Mouse (Mus musculus): ENCODE results near the gene Gm49396. TPM values are rescaled to one million over a fixed set of nuclear protein-coding genes. Genes with fewer than 3 reads are reported as not detected.
A peak's percentile ranks its signal among the peaks of the same experiment; 100 is the strongest.

The Gm49396 gene
- polyA plus RNA-seq, 2 experiments, result 5.0 to 7.3 TPM

DNA sequence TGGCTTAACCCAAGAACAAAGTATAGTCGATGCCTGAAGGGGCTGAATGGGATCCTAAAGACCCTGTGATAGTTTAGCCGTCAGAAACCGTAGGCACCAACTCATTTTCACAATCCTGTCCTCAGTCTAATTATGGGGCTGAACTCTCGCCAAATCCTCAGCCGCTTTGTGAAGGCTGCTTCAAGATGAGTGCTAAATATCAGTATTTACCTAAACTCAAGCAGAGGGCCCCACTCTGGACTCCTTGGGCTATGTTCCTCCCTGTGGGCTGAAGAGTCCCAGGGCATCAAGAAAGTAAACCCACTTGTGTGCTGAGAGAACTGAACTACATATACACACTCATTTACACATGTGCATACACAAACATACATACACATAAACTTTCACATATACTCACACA lies 33.7 kb downstream of the Gm49396 start:
- no peak overlapping the region for H3K27ac ChIP-seq (replicated peaks; ENCODE audit: low read depth, low read length)

DNA sequence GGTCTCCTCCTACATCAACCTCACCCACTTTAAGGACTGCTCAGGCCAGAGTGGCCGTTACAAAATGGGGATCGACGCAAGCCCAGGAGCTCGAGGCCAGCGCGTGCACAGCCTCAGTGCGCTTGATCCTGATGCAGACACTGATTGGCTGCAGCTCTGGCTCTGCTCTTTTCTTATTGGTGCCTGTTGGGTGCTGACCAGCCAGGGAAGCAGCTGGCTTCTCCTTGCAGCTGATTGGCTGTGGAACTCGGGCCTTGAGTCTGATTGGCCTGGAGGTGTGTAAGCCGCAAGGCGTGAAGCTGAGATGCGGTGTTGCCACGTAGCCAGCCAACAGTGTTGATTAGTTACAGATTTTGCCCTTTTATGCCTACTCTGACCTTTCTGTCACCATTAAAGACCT lies 35.6 kb downstream of the Gm49396 start, which contains the start of gene Zbtb32:
Gene Zbtb32, minus strand, starts transcription at position 124 of the 400 bp plus-strand sequence.
- 88% methylated on average over 12 of the region's 12 CpGs for WGBS
- Histone ChIP-seq H3K9me3 (ENCODE audit: control insufficient read depth, low read length) (no peaks in the 10 kb centered on the region), H3K36me3 (ENCODE audit: control insufficient read depth, insufficient read depth, low read length) (no peaks in the 10 kb centered on the region), H3K4me1 (ENCODE audit: control insufficient read depth, insufficient read depth, low read length) (no peaks in the 10 kb centered on the region), H3K27ac (replicated peaks; ENCODE audit: low read depth, low read length) (no peak within 1 kb of the TSS), H3K4me3 (replicated peaks; ENCODE audit: low read length) (no peak within 1 kb of the TSS), H3K4me2 (replicated peaks; ENCODE audit: low read depth, low read length, severe bottlenecking) (no peak within 1 kb of the TSS), H3K9ac (ENCODE audit: low read depth, low read length, severe bottlenecking) (no peak within 1 kb of the TSS), H3K27me3 (ENCODE audit: control insufficient read depth, insufficient read depth, low read length) (no peaks in the 10 kb centered on the region)
- TF ChIP-seq POLR2A (IDR thresholded peaks at IDR 0.05; ENCODE audit: borderline replicate concordance, extremely low read depth, insufficient read depth, insufficient read length), result no peak
- no peak for ATAC-seq (ENCODE audit: low FRiP score, low read depth)
- no peak for DNase-seq (ENCODE audit: low spot score)

More for the DNA sequence above, 33.7 kb downstream of the Gm49396 start:
- Histone ChIP-seq H3K4me1 (ENCODE audit: control insufficient read depth, insufficient read depth, low read length) (no peaks in the 10 kb centered on the region), H3K27me3 (ENCODE audit: control insufficient read depth, insufficient read depth, low read length) (no peaks in the 10 kb centered on the region), H3K36me3 (ENCODE audit: control insufficient read depth, insufficient read depth, low read length) (no peaks in the 10 kb centered on the region), H3K4me2 (replicated peaks; ENCODE audit: low read depth, low read length, severe bottlenecking) (no peak overlapping the region), H3K9ac (ENCODE audit: low read depth, low read length, severe bottlenecking) (no peak overlapping the region), H3K4me3 (replicated peaks; ENCODE audit: low read length) (no peak overlapping the region), H3K9me3 (ENCODE audit: control insufficient read depth, low read length) (no peaks in the 10 kb centered on the region)
- ATAC-seq (ENCODE audit: low FRiP score, low read depth) (no peak), DNase-seq (ENCODE audit: low spot score) (no peak)
- WGBS, result 68% methylated on average over 5 of the region's 5 CpGs
- TF ChIP-seq POLR2A (IDR thresholded peaks at IDR 0.05; ENCODE audit: borderline replicate concordance, extremely low read depth, insufficient read depth, insufficient read length), result no peak

DNA sequence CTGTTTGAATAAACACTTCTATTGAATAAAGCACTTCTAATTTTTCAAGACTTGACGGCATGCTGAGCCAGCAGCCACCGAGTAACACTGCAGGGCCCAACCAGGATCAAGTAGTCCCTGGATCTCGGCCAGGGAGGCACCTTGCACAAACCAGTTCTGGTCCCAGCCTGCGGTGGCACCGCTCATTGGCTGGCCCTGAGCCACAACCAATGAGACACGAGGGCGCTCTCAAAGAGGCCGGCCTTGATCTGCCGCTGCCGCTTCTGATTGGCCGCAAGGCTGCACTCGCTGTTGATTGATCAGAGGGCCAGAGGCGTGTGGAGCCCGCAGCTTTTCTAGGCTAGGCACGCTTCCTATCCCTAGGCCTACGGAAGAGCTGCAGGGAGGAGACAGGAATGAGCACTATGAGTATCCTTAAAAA lies 36.8 kb downstream of the Gm49396 start:
- ATAC-seq (ENCODE audit: low FRiP score, low read depth) (peak; percentile 93), DNase-seq (ENCODE audit: low spot score) (peak; percentile 91)
- Histone ChIP-seq H3K27ac (replicated peaks; ENCODE audit: low read depth, low read length) (no peak overlapping the region), H3K27me3 (ENCODE audit: control insufficient read depth, insufficient read depth, low read length) (no peaks in the 10 kb centered on the region), H3K9me3 (ENCODE audit: control insufficient read depth, low read length) (no peaks in the 10 kb centered on the region), H3K9ac (ENCODE audit: low read depth, low read length, severe bottlenecking) (no peak overlapping the region), H3K4me1 (ENCODE audit: control insufficient read depth, insufficient read depth, low read length) (no peaks in the 10 kb centered on the region), H3K36me3 (ENCODE audit: control insufficient read depth, insufficient read depth, low read length) (no peaks in the 10 kb centered on the region), H3K4me2 (replicated peaks; ENCODE audit: low read depth, low read length, severe bottlenecking) (no peak overlapping the region), H3K4me3 (replicated peaks; ENCODE audit: low read length) (no peak overlapping the region)
- no peak for TF ChIP-seq POLR2A (IDR thresholded peaks at IDR 0.05; ENCODE audit: borderline replicate concordance, extremely low read depth, insufficient read depth, insufficient read length)
- 4% methylated on average over 16 of the region's 16 CpGs for WGBS

DNA sequence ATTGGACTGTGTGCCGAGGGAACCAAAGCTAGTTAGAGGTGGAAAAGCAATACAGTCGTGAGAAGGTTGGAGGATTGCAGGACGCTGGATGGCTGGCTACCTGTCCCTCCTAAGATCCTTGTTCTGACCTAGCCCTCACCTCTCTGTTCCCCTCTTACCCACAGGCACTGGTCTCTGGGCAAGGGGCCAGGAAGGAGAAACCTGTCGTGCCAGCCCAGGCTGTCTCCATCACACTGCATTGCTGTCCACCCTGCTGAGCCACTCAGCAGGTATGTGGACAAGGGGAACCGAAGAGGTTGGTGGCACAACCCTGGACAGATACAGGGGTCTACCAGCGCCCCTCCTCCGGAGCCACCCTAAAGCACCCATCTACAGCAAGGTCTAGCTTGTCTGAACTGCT lies 37.5 kb downstream of the Gm49396 start:
- 74% methylated on average over 7 of the region's 7 CpGs for WGBS
- no peak overlapping the region for H3K27ac ChIP-seq (replicated peaks; ENCODE audit: low read depth, low read length)

DNA sequence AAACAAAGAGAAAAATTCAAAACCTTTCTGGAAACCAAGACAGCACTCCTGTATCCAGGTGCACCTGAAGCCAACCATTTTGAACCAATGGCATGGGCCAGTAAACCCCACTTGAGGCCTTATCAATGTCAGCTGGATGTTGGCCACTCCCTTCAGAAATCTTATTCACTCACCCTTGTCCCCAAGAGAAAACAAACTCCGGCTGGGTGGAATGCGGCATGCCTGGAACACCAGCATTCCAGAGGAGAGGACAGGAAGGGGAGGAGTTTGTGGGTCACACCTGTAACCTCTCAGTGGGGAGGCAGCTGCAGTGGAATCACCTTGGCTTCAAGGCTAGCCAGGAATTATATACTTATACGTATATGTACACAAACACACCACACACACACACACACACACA lies 39.4 kb downstream of the Gm49396 start:
- H3K27ac ChIP-seq (replicated peaks; ENCODE audit: low read depth, low read length), result no peak overlapping the region
- H3K36me3 ChIP-seq (ENCODE audit: control insufficient read depth, insufficient read depth, low read length), result no peaks in the 10 kb centered on the region
- H3K9me3 ChIP-seq (ENCODE audit: control insufficient read depth, low read length), result no peaks in the 10 kb centered on the region
- H3K4me1 ChIP-seq (ENCODE audit: control insufficient read depth, insufficient read depth, low read length), result no peaks in the 10 kb centered on the region
- TF ChIP-seq POLR2A (IDR thresholded peaks at IDR 0.05; ENCODE audit: borderline replicate concordance, extremely low read depth, insufficient read depth, insufficient read length), result no peak
- H3K9ac ChIP-seq (ENCODE audit: low read depth, low read length, severe bottlenecking), result no peak overlapping the region
- no peak overlapping the region for H3K4me3 ChIP-seq (replicated peaks; ENCODE audit: low read length)
- 33% methylated on average over 3 of the region's 3 CpGs for WGBS
- DNase-seq (ENCODE audit: low spot score) (no peak), ATAC-seq (ENCODE audit: low FRiP score, low read depth) (no peak)
- no peak overlapping the region for H3K4me2 ChIP-seq (replicated peaks; ENCODE audit: low read depth, low read length, severe bottlenecking)
- H3K27me3 ChIP-seq (ENCODE audit: control insufficient read depth, insufficient read depth, low read length), result no peaks in the 10 kb centered on the region

More for the DNA sequence above, 37.5 kb downstream of the Gm49396 start:
- Histone ChIP-seq H3K4me2 (replicated peaks; ENCODE audit: low read depth, low read length, severe bottlenecking) (no peak overlapping the region), H3K4me3 (replicated peaks; ENCODE audit: low read length) (no peak overlapping the region), H3K27me3 (ENCODE audit: control insufficient read depth, insufficient read depth, low read length) (no peaks in the 10 kb centered on the region), H3K36me3 (ENCODE audit: control insufficient read depth, insufficient read depth, low read length) (no peaks in the 10 kb centered on the region), H3K4me1 (ENCODE audit: control insufficient read depth, insufficient read depth, low read length) (no peaks in the 10 kb centered on the region), H3K9me3 (ENCODE audit: control insufficient read depth, low read length) (no peaks in the 10 kb centered on the region), H3K9ac (ENCODE audit: low read depth, low read length, severe bottlenecking) (no peak overlapping the region)
- no peak for TF ChIP-seq POLR2A (IDR thresholded peaks at IDR 0.05; ENCODE audit: borderline replicate concordance, extremely low read depth, insufficient read depth, insufficient read length)
- ATAC-seq (ENCODE audit: low FRiP score, low read depth) (no peak), DNase-seq (ENCODE audit: low spot score) (no peak)

DNA sequence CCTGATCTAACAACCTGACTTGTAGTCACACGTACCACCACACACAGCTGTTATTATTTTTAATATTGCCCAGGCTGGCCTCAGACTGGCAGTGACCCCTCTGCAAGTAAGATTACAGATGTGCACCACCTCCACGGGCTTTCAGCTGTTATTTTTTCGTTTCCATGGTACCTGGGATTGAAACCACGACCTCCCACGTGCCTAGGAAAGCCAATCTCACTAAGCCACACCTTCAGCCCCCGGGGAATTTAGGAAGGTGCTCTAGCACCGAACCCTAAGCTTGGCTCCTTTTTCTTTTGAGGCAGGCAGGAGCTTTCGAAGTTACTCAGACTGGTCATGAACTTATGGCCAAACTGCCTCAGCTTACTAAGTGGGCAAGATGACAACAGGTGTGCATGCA lies 41.3 kb downstream of the Gm49396 start:
- H3K4me1 ChIP-seq (ENCODE audit: control insufficient read depth, insufficient read depth, low read length), result no peaks in the 10 kb centered on the region
- TF ChIP-seq POLR2A (IDR thresholded peaks at IDR 0.05; ENCODE audit: borderline replicate concordance, extremely low read depth, insufficient read depth, insufficient read length), result no peak
- no peak overlapping the region for H3K4me2 ChIP-seq (replicated peaks; ENCODE audit: low read depth, low read length, severe bottlenecking)
- DNase-seq (ENCODE audit: low spot score), result no peak
- H3K9me3 ChIP-seq (ENCODE audit: control insufficient read depth, low read length), result no peaks in the 10 kb centered on the region
- H3K4me3 ChIP-seq (replicated peaks; ENCODE audit: low read length), result no peak overlapping the region
- no peak overlapping the region for H3K27ac ChIP-seq (replicated peaks; ENCODE audit: low read depth, low read length)
- 48% methylated on average over 8 of the region's 8 CpGs for WGBS
- H3K9ac ChIP-seq (ENCODE audit: low read depth, low read length, severe bottlenecking), result no peak overlapping the region
- ATAC-seq (ENCODE audit: low FRiP score, low read depth), result no peak
- H3K36me3 ChIP-seq (ENCODE audit: control insufficient read depth, insufficient read depth, low read length), result no peaks in the 10 kb centered on the region
- no peaks in the 10 kb centered on the region for H3K27me3 ChIP-seq (ENCODE audit: control insufficient read depth, insufficient read depth, low read length)
